Mouse (Mus musculus) heart, adult 8-10 months (tissue): ENCODE data around the gene Tmem150c. TPM values are rescaled to one million over a fixed set of nuclear protein-coding genes. Genes with fewer than 3 reads are reported as not detected.
A peak's percentile ranks its signal among the peaks of the same experiment; 100 is the strongest.

Source experiments
- DNase-seq: peaks from one replicate; pipeline ENCODE4 v3.0.0; 2022; ENCODE audit warnings: low spot score
- total RNA-seq, 4 experiments: library from RNA; stranded (reverse); gene quantifications; 2 replicates each; pipeline ENCODE4 v1.2.4; 2022

The Tmem150c gene
- total RNA-seq, 4 experiments from 2014 or later, result 7.6 to 18.7 (median 11.6) TPM

- no peak for DNase-seq
Measured at GRCm38 (mm10) chr5:100052728-100053127, 106.9 kb downstream of the Tmem150c start.

- no peak for DNase-seq
Measured at GRCm38 (mm10) chr5:100049904-100050303, 109.7 kb downstream of the Tmem150c start.

GRCm38 (mm10) chr5:100047871-100048270 lies 111.7 kb downstream of the Tmem150c start:
- no peak for DNase-seq

- DNase-seq, result no peak
Measured at GRCm38 (mm10) chr5:100047143-100047640, 112.4 kb downstream of the Tmem150c start.

GRCm38 (mm10) chr5:100046096-100046495 lies 113.5 kb downstream of the Tmem150c start:
- DNase-seq, result no peak

- DNase-seq, result no peak
Measured at GRCm38 (mm10) chr5:100044621-100045020, 115.0 kb downstream of the Tmem150c start.

GRCm38 (mm10) chr5:100044030-100044429 lies 115.6 kb downstream of the Tmem150c start:
- DNase-seq, result no peak

- DNase-seq, result peak; percentile 31
Measured at GRCm38 (mm10) chr5:100043361-100043760, 116.2 kb downstream of the Tmem150c start.

GRCm38 (mm10) chr5:100042467-100042866 lies 117.1 kb downstream of the Tmem150c start:
- no peak for DNase-seq

GRCm38 (mm10) chr5:100041272-100041671 lies 118.3 kb downstream of the Tmem150c start:
- DNase-seq, result no peak

GRCm38 (mm10) chr5:100040281-100040784 lies 119.3 kb downstream of the Tmem150c start:
- peak; percentile 40 for DNase-seq

GRCm38 (mm10) chr5:100039602-100040142 lies 119.9 kb downstream of the Tmem150c start, which contains the start of the genes Hnrnpdl and Enoph1:
Gene Hnrnpdl, minus strand, starts transcription at chr5:100039664.
Gene Enoph1, plus strand, starts transcription at chr5:100039985.
- DNase-seq, result peak; percentile 91

- peak; percentile 94 for DNase-seq
Measured at GRCm38 (mm10) chr5:100038714-100039601, 120.7 kb downstream of the Tmem150c start.

GRCm38 (mm10) chr5:100037965-100038713 lies 121.5 kb downstream of the Tmem150c start:
- peak; percentile 80 for DNase-seq

- DNase-seq, result no peak
Measured at GRCm38 (mm10) chr5:100036681-100037080, 122.9 kb downstream of the Tmem150c start.

- DNase-seq, result no peak
Measured at GRCm38 (mm10) chr5:100035950-100036349, 123.7 kb downstream of the Tmem150c start.

- no peak for DNase-seq
Measured at GRCm38 (mm10) chr5:100032646-100033045, 127.0 kb downstream of the Tmem150c start.

- DNase-seq, result no peak
Measured at GRCm38 (mm10) chr5:100032107-100032506, 127.5 kb downstream of the Tmem150c start.

GRCm38 (mm10) chr5:100030069-100030468 lies 129.5 kb downstream of the Tmem150c start:
- DNase-seq, result peak; percentile 31
